Mouse (Mus musculus) stomach, postnatal 0 days (tissue): ENCODE measurements at regions not wholly inside any gene's neighbourhood (a gene's known extent, or its start where the extent isn't known, plus 50 kb on each side); places are given as distances from the start of the nearest gene placed in this dataset.

Experiments used
- ATAC-seq: fragments of 200-750 bp; cut with Nextera tagmentation; 2 replicates; pipeline ENCODE4 v1.8.0; 2017; ENCODE audit not compliant: low FRiP score, low TSS enrichment
- DNase-seq: peaks from one replicate; pipeline ENCODE4 v3.0.0-alpha.2; 2016; ENCODE audit warnings: low spot score
- H3K27ac ChIP-seq: fragments of 300-500 bp; sonication (generic); replicated peaks from 2 replicates; pipeline ENCODE4 v1.5.1; 2014; ENCODE audit warnings: mild to moderate bottlenecking, control low read depth
- H3K27me3 ChIP-seq: fragments of 300-500 bp; sonication (generic); 2 replicates; pipeline ENCODE4 v1.6.1; 2014; ENCODE audit warnings: low read length; ENCODE audit not compliant: control insufficient read depth, insufficient read depth
- H3K36me3 ChIP-seq: fragments of 300-500 bp; sonication (generic); 2 replicates; pipeline ENCODE4 v1.6.1; 2014; ENCODE audit warnings: low read length, mixed read lengths; ENCODE audit not compliant: control insufficient read depth, insufficient read depth
- H3K4me1 ChIP-seq: fragments of 300-500 bp; sonication (generic); replicated peaks from 2 replicates; pipeline ENCODE4 v1.6.1; 2014; ENCODE audit warnings: antibody characterized with exemption; ENCODE audit not compliant: control insufficient read depth, insufficient read depth
- H3K4me2 ChIP-seq: fragments of 300-500 bp; sonication (generic); replicated peaks from 2 replicates; pipeline ENCODE4 v1.6.1; 2014; ENCODE audit warnings: low read depth, mild to moderate bottlenecking, control low read depth, moderate library complexity
- H3K4me3 ChIP-seq: fragments of 300-500 bp; sonication (generic); 2 replicates; pipeline ENCODE4 v1.5.1; 2014; ENCODE audit warnings: low read depth, low read length, control low read depth
- H3K9ac ChIP-seq: fragments of 300-500 bp; sonication (generic); 2 replicates; pipeline ENCODE4 v1.6.1; 2014; ENCODE audit warnings: mild to moderate bottlenecking, low read length, control low read depth, mixed read lengths
- H3K9me3 ChIP-seq: fragments of 300-500 bp; sonication (generic); 2 replicates; pipeline ENCODE4 v1.6.1; 2016; ENCODE audit warnings: low read length; ENCODE audit not compliant: control insufficient read depth
- CTCF ChIP-seq: IDR thresholded peaks from 2 replicates; pipeline ENCODE4 v1.5.1; 2016; ENCODE audit warnings: antibody characterized with exemption, low read depth, mild to moderate bottlenecking, moderate library complexity
- EP300 ChIP-seq: optimal IDR thresholded peaks from 2 replicates; pipeline ENCODE3; 2016; ENCODE audit warnings: antibody characterized with exemption
- whole genome bisulfite sequencing: fragments of 180-500 bp; shearing (Covaris S2); extraction: QIAGEN DNeasy Blood & Tissue Kit; methylation state at CpG from one replicate; pipeline ENCODE4 v1.1.7; 2014; 5-methylcytosine and 5-hydroxymethylcytosine counted together

DNA sequence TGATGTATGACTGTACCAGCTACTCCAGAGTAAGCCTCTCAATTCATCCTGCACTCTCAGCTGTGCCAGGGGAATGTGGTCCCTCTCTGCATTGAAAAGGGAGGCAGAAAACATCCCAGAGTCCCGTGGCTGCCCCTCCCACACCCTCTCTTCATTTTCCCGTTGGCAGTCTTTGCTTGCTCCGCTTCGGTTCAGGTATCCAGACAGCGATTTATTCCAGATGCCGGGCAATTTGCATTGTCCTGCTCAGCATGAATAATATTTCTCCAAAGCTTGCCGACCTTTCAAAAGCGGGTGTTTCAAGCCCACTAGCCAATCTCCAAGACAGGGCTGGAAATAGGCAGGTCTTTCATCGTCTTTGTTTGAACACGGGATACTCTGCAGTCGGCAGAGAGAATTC lies 220.5 kb upstream of the Ntm start:
- Histone ChIP-seq H3K9ac (no peak overlapping the region), H3K36me3 (no peaks in the 10 kb centered on the region), H3K4me3 (no peak overlapping the region), H3K4me2 (no peak overlapping the region), H3K27ac (no peak overlapping the region), H3K9me3 (no peaks in the 10 kb centered on the region), H3K27me3 (no peaks in the 10 kb centered on the region), H3K4me1 (no peaks in the 10 kb centered on the region)
- no peak for TF ChIP-seq CTCF
- TF ChIP-seq EP300 = no peak
- no peak for DNase-seq
- WGBS = 72% methylated on average over 11 of the region's 11 CpGs
- no peak for ATAC-seq

DNA sequence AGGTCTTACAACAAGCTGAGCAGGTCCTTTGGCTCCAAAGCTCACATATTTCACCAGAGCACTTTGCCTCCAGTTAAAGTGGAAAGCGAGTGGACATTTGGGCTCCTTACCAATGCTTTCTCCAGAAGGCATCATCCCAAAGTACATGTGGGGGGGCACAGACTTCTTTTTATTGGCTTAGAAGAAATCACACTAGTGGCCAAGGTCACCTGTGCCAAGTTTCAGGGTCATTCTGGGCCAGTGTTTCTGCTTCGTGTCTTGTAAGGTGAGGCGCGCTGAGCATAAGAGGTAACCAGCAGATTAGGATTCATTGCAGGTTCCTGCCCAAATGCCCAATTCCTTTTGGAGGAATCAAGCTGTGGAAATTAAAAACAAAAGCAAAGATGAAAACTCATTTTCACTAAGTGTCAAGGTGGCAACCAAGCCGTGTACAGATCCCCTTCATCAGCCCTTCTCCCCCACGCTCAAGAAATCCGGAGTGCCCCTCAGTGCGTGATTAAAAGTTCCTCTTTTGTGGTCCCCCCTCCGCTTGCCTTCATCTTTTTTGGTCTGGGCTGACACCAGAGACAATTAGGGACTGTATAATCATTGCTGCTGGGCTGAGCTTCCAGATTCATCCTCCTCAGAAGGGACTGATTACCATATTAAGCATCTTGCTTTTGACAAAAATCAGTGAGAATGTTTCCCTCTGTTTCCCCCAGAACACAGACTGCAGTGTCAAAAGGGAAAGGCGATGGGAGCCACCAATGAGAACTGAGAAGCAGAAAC lies 222.2 kb upstream of the Ntm start:
- no peak overlapping the region for H3K4me3 ChIP-seq
- DNase-seq (no peak), ATAC-seq (no peak)
- no peak overlapping the region for H3K4me2 ChIP-seq
- 90% methylated on average over 10 of the region's 10 CpGs for WGBS
- no peak overlapping the region for H3K27ac ChIP-seq
- H3K9ac ChIP-seq = no peak overlapping the region
- no peaks in the 10 kb centered on the region for H3K4me1 ChIP-seq
- TF ChIP-seq EP300 (no peak), CTCF (no peak)
- no peaks in the 10 kb centered on the region for H3K9me3 ChIP-seq
- no peaks in the 10 kb centered on the region for H3K36me3 ChIP-seq
- no peaks in the 10 kb centered on the region for H3K27me3 ChIP-seq

DNA sequence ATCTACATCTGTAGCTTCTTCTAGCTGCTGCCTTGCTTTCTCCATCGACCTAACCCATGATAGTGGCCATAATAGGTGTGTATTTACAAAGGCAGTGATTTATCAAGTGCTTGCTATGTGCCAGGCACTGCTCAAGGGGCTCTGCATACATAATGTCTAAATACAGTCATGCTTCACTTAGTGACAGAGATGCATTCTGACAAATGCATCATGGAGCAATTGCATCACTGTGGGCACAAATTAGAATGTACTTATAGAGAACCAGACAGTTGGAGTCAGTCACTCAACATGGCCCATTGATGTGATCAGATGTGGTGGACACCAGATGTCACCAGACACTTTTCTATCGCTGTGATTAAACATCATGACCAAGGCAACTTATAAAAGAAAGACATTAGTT lies 223.3 kb upstream of the Ntm start:
- Histone ChIP-seq H3K4me1 (no peaks in the 10 kb centered on the region), H3K9me3 (no peaks in the 10 kb centered on the region), H3K27me3 (no peaks in the 10 kb centered on the region), H3K27ac (no peak overlapping the region), H3K36me3 (no peaks in the 10 kb centered on the region), H3K4me2 (no peak overlapping the region), H3K9ac (no peak overlapping the region), H3K4me3 (no peak overlapping the region)
- DNase-seq (no peak), ATAC-seq (no peak)
- TF ChIP-seq EP300 (no peak), CTCF (no peak)
- 75% methylated on average over 2 of the region's 2 CpGs for WGBS

DNA sequence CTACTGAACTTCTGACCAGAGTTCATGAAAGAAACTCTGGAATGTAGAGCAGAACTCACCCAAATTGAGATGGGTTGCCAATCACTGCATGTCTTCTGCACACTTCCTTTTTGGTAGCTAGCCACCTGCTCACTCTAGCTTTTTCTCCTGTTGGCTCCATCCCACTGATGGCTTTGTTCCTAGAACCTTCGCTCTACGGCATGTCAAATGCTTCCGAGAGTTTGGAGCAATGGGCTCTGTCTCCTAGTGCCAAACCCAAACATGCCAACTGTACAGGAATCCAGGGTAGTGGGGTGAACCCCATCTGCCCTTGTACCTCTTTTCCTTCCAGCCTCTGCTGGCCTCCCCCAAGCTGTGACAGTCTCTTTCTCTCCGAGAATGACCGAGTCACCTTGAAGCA lies 227.1 kb upstream of the Ntm start:
- Histone ChIP-seq H3K36me3 (no peaks in the 10 kb centered on the region), H3K9me3 (no peaks in the 10 kb centered on the region), H3K27me3 (no peaks in the 10 kb centered on the region), H3K4me2 (no peak overlapping the region), H3K9ac (no peak overlapping the region), H3K4me1 (no peaks in the 10 kb centered on the region), H3K27ac (no peak overlapping the region), H3K4me3 (no peak overlapping the region)
- ATAC-seq (no peak), DNase-seq (no peak)
- 82% methylated on average over 5 of the region's 5 CpGs for WGBS
- TF ChIP-seq CTCF = no peak
- TF ChIP-seq EP300 = no peak

DNA sequence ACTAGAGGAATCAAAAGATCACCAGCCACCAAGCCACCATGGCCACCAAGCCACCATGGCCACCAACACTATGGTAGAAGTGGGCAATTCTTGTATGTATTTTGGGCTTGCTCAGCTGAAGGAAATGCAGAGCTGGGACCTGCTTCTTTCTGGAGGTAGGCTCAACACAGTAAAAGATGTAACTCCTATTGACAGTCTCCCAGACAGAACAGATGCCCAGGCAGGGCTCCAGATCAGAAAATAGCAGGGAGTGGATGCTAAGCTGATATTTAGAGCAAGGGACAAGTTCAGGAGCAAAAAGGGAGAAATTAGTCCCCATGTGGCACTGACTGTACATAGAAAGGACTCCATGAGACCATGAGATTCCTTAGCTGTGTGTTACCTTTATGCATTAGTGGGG lies 228.2 kb upstream of the Ntm start:
- Histone ChIP-seq H3K27ac (no peak overlapping the region), H3K36me3 (no peaks in the 10 kb centered on the region), H3K9ac (no peak overlapping the region), H3K4me3 (no peak overlapping the region), H3K27me3 (no peaks in the 10 kb centered on the region), H3K9me3 (no peaks in the 10 kb centered on the region), H3K4me1 (no peaks in the 10 kb centered on the region), H3K4me2 (no peak overlapping the region)
- no peak for ATAC-seq
- no peak for DNase-seq
- no peak for TF ChIP-seq CTCF
- no peak for TF ChIP-seq EP300

DNA sequence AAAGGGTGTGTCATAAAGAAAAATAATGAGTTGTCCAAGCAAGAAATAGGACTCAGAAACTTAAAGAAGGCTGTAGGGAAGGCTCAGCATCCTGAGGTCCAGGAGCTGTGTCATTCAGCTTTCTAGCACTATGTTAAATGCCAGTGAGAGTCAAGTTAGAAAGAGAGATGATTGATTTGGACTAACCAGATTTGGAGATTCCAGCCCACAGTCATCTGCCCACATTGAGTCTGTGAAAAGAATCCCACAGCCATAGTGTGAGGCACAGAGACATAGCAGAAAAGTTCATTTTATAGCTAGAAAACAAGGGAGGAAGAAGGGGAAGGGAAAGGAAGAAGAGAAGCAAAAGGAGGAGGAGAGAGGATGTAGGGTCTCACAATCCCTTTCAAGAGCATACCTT lies 229.0 kb upstream of the Ntm start:
- H3K9me3 ChIP-seq = no peaks in the 10 kb centered on the region

More for the DNA sequence above, 229.0 kb upstream of the Ntm start:
- Histone ChIP-seq H3K4me1 (no peaks in the 10 kb centered on the region), H3K4me2 (no peak overlapping the region), H3K36me3 (no peaks in the 10 kb centered on the region), H3K27me3 (no peaks in the 10 kb centered on the region), H3K9ac (no peak overlapping the region), H3K4me3 (no peak overlapping the region), H3K27ac (no peak overlapping the region)
- ATAC-seq (no peak), DNase-seq (no peak)
- TF ChIP-seq EP300 = no peak
- TF ChIP-seq CTCF = no peak
